ENCODE assay signal across 7 mouse cellular contexts in the genomic region with DNA sequence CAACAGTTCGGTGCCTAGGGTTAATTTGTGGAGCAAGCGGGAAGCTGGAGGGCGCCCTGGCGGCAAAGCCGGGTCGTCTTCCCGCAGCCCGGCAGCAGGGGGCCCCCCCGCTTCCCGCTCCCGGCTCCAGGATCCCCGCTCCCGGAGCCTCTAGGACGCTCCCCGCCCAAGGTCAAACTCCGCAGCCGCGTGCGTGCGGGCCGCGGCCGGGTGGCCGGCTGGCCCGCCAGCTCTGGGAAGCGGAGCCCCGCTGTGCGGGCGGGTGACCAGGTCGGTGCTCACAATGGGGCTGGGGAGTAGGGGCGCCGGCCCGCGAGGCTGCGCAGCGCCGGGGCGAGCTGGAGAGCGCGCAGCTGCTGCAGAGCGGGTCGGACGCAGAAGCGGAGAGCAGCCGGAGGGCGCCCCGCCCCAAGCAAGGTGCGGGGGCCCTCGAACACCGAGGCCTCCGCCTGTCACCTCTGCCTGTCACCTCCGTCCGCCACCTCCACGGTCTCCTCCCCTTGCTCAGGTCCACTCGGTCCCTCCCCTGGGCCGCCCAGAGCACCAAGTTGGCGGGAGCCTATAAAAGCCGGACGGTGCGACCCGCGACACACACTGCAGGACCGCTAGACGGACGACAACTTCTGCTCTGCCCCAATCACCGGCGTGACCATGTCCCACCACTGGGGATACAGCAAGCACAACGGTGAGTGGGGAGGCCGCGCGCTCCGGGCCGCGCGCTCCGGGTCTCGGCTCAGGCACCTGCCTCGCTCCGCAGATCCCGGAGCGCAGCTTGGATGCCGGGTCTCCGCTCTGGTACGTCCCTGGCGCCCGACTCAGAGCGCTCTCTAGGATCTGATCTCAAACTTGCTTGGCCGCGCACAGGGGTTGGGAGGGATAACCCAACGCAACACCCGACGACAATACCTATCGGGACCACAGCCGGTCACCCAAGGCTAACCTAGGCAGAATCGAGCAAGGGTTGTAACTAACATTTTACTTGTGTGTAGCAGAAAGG. TPM values are rescaled to one million over a fixed set of nuclear protein-coding genes. Genes with fewer than 3 reads are reported as not detected.
DNase-seq lines count a peak whose midpoint lies in the region; ATAC-seq lines count a peak whose summit lies in the region.

A gene (plus strand): TSS at position 172 of the 997 bp plus-strand sequence.

- 1% methylated on average over 94 of the region's 95 CpGs for WGBS in embryonic facial prominence, embryonic 12.5 days
- under 1% methylated on average over 93 of the region's 95 CpGs for WGBS in limb, embryonic 12.5 days
- under 1% methylated on average over 95 of the region's 95 CpGs for WGBS in midbrain, embryonic 14.5 days

- no peak within 1 kb of the TSS for H3K27ac ChIP-seq in embryonic facial prominence, embryonic 12.5 days
- no peak within 1 kb of the TSS for H3K27ac ChIP-seq in limb, embryonic 12.5 days
- peak within 1 kb of the TSS; percentile 38; the same call in 1 of the 2 replicates for H3K27ac ChIP-seq in midbrain, embryonic 14.5 days (replicated peaks; ENCODE audit: low read depth, low read length)

- peak within 1 kb of the TSS; percentile 65 for H3K4me3 ChIP-seq in embryonic facial prominence, embryonic 12.5 days
- H3K4me3 ChIP-seq in limb, embryonic 12.5 days (replicated peaks), result peak within 1 kb of the TSS; percentile 70
- peak within 1 kb of the TSS; percentile 80 for H3K4me3 ChIP-seq in midbrain, embryonic 14.5 days (replicated peaks; ENCODE audit: low read depth, low read length)

- H3K9me3 ChIP-seq in embryonic facial prominence, embryonic 12.5 days, result no peaks in the 10 kb centered on the region
- no peaks in the 10 kb centered on the region for H3K9me3 ChIP-seq in limb, embryonic 12.5 days
- H3K9me3 ChIP-seq in midbrain, embryonic 14.5 days (ENCODE audit: control insufficient read depth, low read length), result no peaks in the 10 kb centered on the region

- H3K4me2 ChIP-seq in embryonic facial prominence, embryonic 12.5 days (replicated peaks), result peak within 1 kb of the TSS; percentile 92
- H3K4me2 ChIP-seq in limb, embryonic 12.5 days, result peak within 1 kb of the TSS; percentile 89
- H3K4me2 ChIP-seq in midbrain, embryonic 14.5 days (ENCODE audit: low read length), result peak within 1 kb of the TSS; percentile 87

- no peaks in the 10 kb centered on the region for H3K4me1 ChIP-seq in embryonic facial prominence, embryonic 12.5 days
- no peaks in the 10 kb centered on the region for H3K4me1 ChIP-seq in limb, embryonic 12.5 days (replicated peaks)
- no peaks in the 10 kb centered on the region for H3K4me1 ChIP-seq in midbrain, embryonic 14.5 days (ENCODE audit: control insufficient read depth, insufficient read depth, low read length)

- peak; percentile 87 for ATAC-seq in embryonic facial prominence, embryonic 12.5 days (ENCODE audit: insufficient number of reproducible peaks, insufficient read depth, low FRiP score, low TSS enrichment)
- peak; percentile 88 for ATAC-seq in limb, embryonic 12.5 days (ENCODE audit: insufficient number of reproducible peaks, insufficient read depth, low FRiP score, low TSS enrichment, low read depth)
- peak; percentile 87 for ATAC-seq in midbrain, embryonic 14.5 days (ENCODE audit: low FRiP score, low TSS enrichment)

- DNase-seq in adrenal gland, postnatal 4 days (ENCODE audit: low spot score in 2 of 2), result peak; percentile 52 to 55
- peak; percentile 95 for DNase-seq in heart, adult 11 months
- DNase-seq in kidney, adult 11 months, result peak; percentile 77
- DNase-seq in midbrain, embryonic 14.5 days, result peak; percentile 86
- peak; percentile 39 to 57 for DNase-seq in spleen, adult 18-20 months

- peaks cover 16% of the 10 kb centered on the region for H3K27me3 ChIP-seq in embryonic facial prominence, embryonic 12.5 days
- H3K27me3 ChIP-seq in limb, embryonic 12.5 days, result peaks cover 36% of the 10 kb centered on the region
- H3K27me3 ChIP-seq in midbrain, embryonic 14.5 days (ENCODE audit: control insufficient read depth, insufficient read depth, low read length), result no peaks in the 10 kb centered on the region

- no peaks in the 10 kb centered on the region for H3K36me3 ChIP-seq in embryonic facial prominence, embryonic 12.5 days
- H3K36me3 ChIP-seq in limb, embryonic 12.5 days, result no peaks in the 10 kb centered on the region
- no peaks in the 10 kb centered on the region for H3K36me3 ChIP-seq in midbrain, embryonic 14.5 days (ENCODE audit: control insufficient read depth, insufficient read depth, low read length)

- H3K9ac ChIP-seq in embryonic facial prominence, embryonic 12.5 days, result peak within 1 kb of the TSS; percentile 63
- H3K9ac ChIP-seq in limb, embryonic 12.5 days (replicated peaks), result peak within 1 kb of the TSS; percentile 66
- peak within 1 kb of the TSS; percentile 73 for H3K9ac ChIP-seq in midbrain, embryonic 14.5 days (replicated peaks; ENCODE audit: low read length)

RNA-seq across cellular contexts. Expression of the gene that starts here (rescaled TPM):
- total RNA-seq in adrenal gland, postnatal 4 days (2021), result 10 to 100 TPM; 47.1 to 65.0 TPM
- polyA plus RNA-seq in embryonic facial prominence, embryonic 12.5 days (2016; fragmentation: Nextera tagmentation; extraction: Ambion mirVana), result 51.5 and 53.0 TPM in 2 replicates
- 43.8 and 44.6 TPM in 2 replicates for polyA plus RNA-seq in limb, embryonic 12.5 days (2016; fragmentation: Nextera tagmentation; extraction: Ambion mirVana)
- polyA plus RNA-seq in midbrain, embryonic 14.5 days (2014; fragmentation: Nextera tagmentation; extraction: Ambion mirVana), result 10.4 and 18.8 TPM in 2 replicates
